Mouse (Mus musculus) gastrocnemius, adult 8-10 months (tissue): ENCODE measurements around the gene Map3k13. TPM values are rescaled to one million over a fixed set of nuclear protein-coding genes. Genes with fewer than 3 reads are reported as not detected.
"Not testable (repeated sequence)": the region's sequence is repeated elsewhere in the genome, so short reads cannot be mapped to it uniquely, and the experiment has no call there.

Source experiments
- DNase-seq, 2 experiments: peaks; one replicate each; pipeline ENCODE4 v3.0.0; 2022; ENCODE audit warnings: low spot score in 2 of 2
- total RNA-seq, 4 experiments: library from RNA; stranded (reverse); gene quantifications; 2 replicates each; pipeline ENCODE4 v1.2.4; 2022

The Map3k13 gene
- total RNA-seq, 4 experiments from 2014 or later = 0.56 to 0.75 (median 0.61) TPM

- DNase-seq = no peak
These were observed 12.7 kb downstream of the Map3k13 start for GRCm38 (mm10) chr16:21806892-21807291.

GRCm38 (mm10) chr16:21807786-21808185, 13.6 kb downstream of the Map3k13 start:
- not testable (repeated sequence) for DNase-seq

GRCm38 (mm10) chr16:21813164-21813834, 19.2 kb downstream of the Map3k13 start:
- DNase-seq = no peak

GRCm38 (mm10) chr16:21814861-21815668, 20.9 kb downstream of the Map3k13 start:
- no peak for DNase-seq

GRCm38 (mm10) chr16:21815669-21816010, 21.5 kb downstream of the Map3k13 start:
- no peak for DNase-seq

GRCm38 (mm10) chr16:21818132-21818531, 24.0 kb downstream of the Map3k13 start:
- peak in 1 of 2 experiments; percentile 28 for DNase-seq

- no peak for DNase-seq
These were observed 24.5 kb downstream of the Map3k13 start for GRCm38 (mm10) chr16:21818629-21819028.

GRCm38 (mm10) chr16:21825612-21826031, 31.5 kb downstream of the Map3k13 start:
- DNase-seq = no peak

GRCm38 (mm10) chr16:21827153-21827552, 33.0 kb downstream of the Map3k13 start:
- no peak for DNase-seq

- DNase-seq = no peak
These were observed 33.4 kb downstream of the Map3k13 start for GRCm38 (mm10) chr16:21827581-21827980.

- DNase-seq = no peak
These were observed 35.6 kb downstream of the Map3k13 start for GRCm38 (mm10) chr16:21829711-21830110.

- DNase-seq = no peak
These were observed 36.6 kb downstream of the Map3k13 start for GRCm38 (mm10) chr16:21830784-21831183.

- DNase-seq = no peak
These were observed 37.6 kb downstream of the Map3k13 start for GRCm38 (mm10) chr16:21831764-21832163.

GRCm38 (mm10) chr16:21833469-21833868, 39.3 kb downstream of the Map3k13 start:
- DNase-seq = no peak

- no peak for DNase-seq
These were observed 39.8 kb downstream of the Map3k13 start for GRCm38 (mm10) chr16:21833970-21834369.

- no peak for DNase-seq
These were observed 40.9 kb downstream of the Map3k13 start for GRCm38 (mm10) chr16:21834866-21835583.

- DNase-seq = no peak
These were observed 41.4 kb downstream of the Map3k13 start for GRCm38 (mm10) chr16:21835584-21835931.

GRCm38 (mm10) chr16:21836311-21837072, 42.3 kb downstream of the Map3k13 start:
- no peak for DNase-seq

- DNase-seq = no peak
These were observed 43.5 kb downstream of the Map3k13 start for GRCm38 (mm10) chr16:21837694-21838093.

- DNase-seq = no peak
These were observed 51.9 kb downstream of the Map3k13 start for GRCm38 (mm10) chr16:21845800-21846671.
